Mouse (Mus musculus) hindbrain, embryonic 12.5 days (tissue): ENCODE data around the gene Rnf135. TPM values are rescaled to one million over a fixed set of nuclear protein-coding genes. Genes with fewer than 3 reads are reported as not detected.
"Not testable (repeated sequence)": the region's sequence is repeated elsewhere in the genome, so short reads cannot be mapped to it uniquely, and the experiment has no call there.

ENCODE experiments used
- ATAC-seq: fragments of 200-750 bp; cut with Nextera tagmentation; 2 replicates; pipeline ENCODE4 v1.8.0; 2017; ENCODE audit warnings: moderate TSS enrichment; ENCODE audit not compliant: low FRiP score
- H3K27ac ChIP-seq: fragments of 300-500 bp; sonication (generic); 2 replicates; pipeline ENCODE4 v1.5.1; 2016; ENCODE audit warnings: mild to moderate bottlenecking
- H3K27me3 ChIP-seq: fragments of 300-500 bp; sonication (generic); 2 replicates; pipeline ENCODE4 v1.6.1; 2016; ENCODE audit warnings: mild to moderate bottlenecking
- H3K36me3 ChIP-seq: fragments of 300-500 bp; sonication (generic); 2 replicates; pipeline ENCODE4 v1.6.1; 2016; ENCODE audit warnings: mild to moderate bottlenecking
- H3K4me1 ChIP-seq: fragments of 300-500 bp; sonication (generic); 2 replicates; pipeline ENCODE4 v1.6.1; 2016
- H3K4me2 ChIP-seq: fragments of 300-500 bp; sonication (generic); replicated peaks from 2 replicates; pipeline ENCODE4 v1.6.1; 2016; ENCODE audit warnings: mild to moderate bottlenecking
- H3K4me3 ChIP-seq: fragments of 300-500 bp; sonication (generic); 2 replicates; pipeline ENCODE4 v1.5.1; 2016; ENCODE audit warnings: mild to moderate bottlenecking
- H3K9ac ChIP-seq: fragments of 300-500 bp; sonication (generic); 2 replicates; pipeline ENCODE4 v1.6.1; 2016; ENCODE audit warnings: mild to moderate bottlenecking, moderate library complexity
- H3K9me3 ChIP-seq: fragments of 300-500 bp; sonication (generic); replicated peaks from 2 replicates; pipeline ENCODE4 v1.6.1; 2016; ENCODE audit warnings: mild to moderate bottlenecking
- WGBS: fragments of 180-500 bp; shearing (Covaris S2); methylation state at CpG from one replicate; pipeline ENCODE4 v1.1.7; 2016; 5-methylcytosine and 5-hydroxymethylcytosine counted together
- polyA plus RNA-seq: library from polyadenylated mRNA; unstranded; fragments of >200 nt; fragmentation: Nextera tagmentation; extraction: Ambion mirVana; gene quantifications from 2 replicates; pipeline ENCODE4 v1.2.1, GENCODE M21; 2016

The Rnf135 gene
- polyA plus RNA-seq, 1 experiment from 2014 or later = 5.6 TPM

- not testable (repeated sequence) for H3K4me2 ChIP-seq, H3K27me3 ChIP-seq, H3K9ac ChIP-seq, H3K9me3 ChIP-seq, H3K4me1 ChIP-seq, H3K27ac ChIP-seq, H3K36me3 ChIP-seq, ATAC-seq, H3K4me3 ChIP-seq
- WGBS = 63% methylated on average over 5 of the region's 5 CpGs
These were observed 1.9 kb downstream of the Rnf135 start for GRCm38 (mm10) chr11:80185441-80185976.

- H3K27me3 ChIP-seq = no peaks in the 10 kb centered on the region
- no peaks in the 10 kb centered on the region for H3K4me1 ChIP-seq
- ATAC-seq = no peak
- WGBS = 77% methylated on average over 4 of the region's 4 CpGs
- no peak overlapping the region for H3K27ac ChIP-seq
- no peak overlapping the region for H3K4me3 ChIP-seq
- no peaks in the 10 kb centered on the region for H3K9me3 ChIP-seq
- no peak overlapping the region for H3K4me2 ChIP-seq
- no peaks in the 10 kb centered on the region for H3K36me3 ChIP-seq
- H3K9ac ChIP-seq = no peak overlapping the region
These were observed 6.6 kb downstream of the Rnf135 start for GRCm38 (mm10) chr11:80190280-80190679.

DNA sequence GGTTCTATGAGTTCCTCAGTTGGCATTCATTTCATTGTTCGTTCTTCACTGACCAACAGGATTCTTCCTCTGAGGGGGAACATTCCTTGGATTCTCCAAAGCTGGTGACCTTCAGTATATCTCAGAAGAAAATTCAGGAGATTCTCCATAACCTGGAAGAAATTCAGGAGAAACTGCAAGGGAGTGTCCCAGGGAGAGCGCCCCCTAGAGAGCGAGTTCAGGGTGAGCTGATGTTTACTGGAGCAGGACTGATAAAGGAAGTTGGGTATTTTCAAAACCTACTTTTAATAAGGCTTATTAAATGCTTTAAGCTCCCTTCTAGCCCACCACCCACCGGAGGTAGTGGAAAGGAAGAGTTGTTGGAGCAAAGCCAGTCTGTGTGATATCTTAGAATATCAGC, 10.2 kb downstream of the Rnf135 start:
- no peaks in the 10 kb centered on the region for H3K4me1 ChIP-seq
- no peak for ATAC-seq
- H3K27me3 ChIP-seq = no peaks in the 10 kb centered on the region
- H3K36me3 ChIP-seq = no peaks in the 10 kb centered on the region
- 65% methylated on average over 4 of the region's 4 CpGs for WGBS
- no peaks in the 10 kb centered on the region for H3K9me3 ChIP-seq
- H3K27ac ChIP-seq = no peak overlapping the region
- no peak overlapping the region for H3K4me2 ChIP-seq
- no peak overlapping the region for H3K4me3 ChIP-seq
- H3K9ac ChIP-seq = no peak overlapping the region

- Histone ChIP-seq H3K4me3 (no peak overlapping the region), H3K4me1 (no peaks in the 10 kb centered on the region), H3K9me3 (no peaks in the 10 kb centered on the region), H3K27ac (no peak overlapping the region), H3K4me2 (no peak overlapping the region), H3K9ac (no peak overlapping the region), H3K36me3 (no peaks in the 10 kb centered on the region), H3K27me3 (no peaks in the 10 kb centered on the region)
- 86% methylated on average over 7 of the region's 7 CpGs for WGBS
- no peak for ATAC-seq
These were observed 12.7 kb downstream of the Rnf135 start for GRCm38 (mm10) chr11:80196351-80196750.

- no peaks in the 10 kb centered on the region for H3K9me3 ChIP-seq
- no peak overlapping the region for H3K9ac ChIP-seq
- no peaks in the 10 kb centered on the region for H3K27me3 ChIP-seq
- H3K4me1 ChIP-seq = no peaks in the 10 kb centered on the region
- H3K4me2 ChIP-seq = no peak overlapping the region
- no peak overlapping the region for H3K4me3 ChIP-seq
- H3K36me3 ChIP-seq = no peaks in the 10 kb centered on the region
- H3K27ac ChIP-seq = no peak overlapping the region
- no peak for ATAC-seq
- 96% methylated on average over 3 of the region's 3 CpGs for WGBS
These were observed 15.7 kb downstream of the Rnf135 start for GRCm38 (mm10) chr11:80199316-80199715.

- no peak for ATAC-seq
- WGBS = 93% methylated on average over 2 of the region's 2 CpGs
- Histone ChIP-seq H3K36me3 (no peaks in the 10 kb centered on the region), H3K4me2 (no peak overlapping the region), H3K9me3 (no peaks in the 10 kb centered on the region), H3K27me3 (no peaks in the 10 kb centered on the region), H3K4me3 (no peak overlapping the region), H3K4me1 (no peaks in the 10 kb centered on the region), H3K27ac (no peak overlapping the region), H3K9ac (no peak overlapping the region)
These were observed 16.1 kb downstream of the Rnf135 start for GRCm38 (mm10) chr11:80199773-80200172.

GRCm38 (mm10) chr11:80200326-80200725, 16.7 kb downstream of the Rnf135 start:
- no peak for ATAC-seq
- WGBS = 86% methylated on average over 1 of the region's 1 CpGs
- Histone ChIP-seq H3K9me3 (no peaks in the 10 kb centered on the region), H3K36me3 (no peaks in the 10 kb centered on the region), H3K27me3 (no peaks in the 10 kb centered on the region), H3K4me2 (no peak overlapping the region), H3K9ac (no peak overlapping the region), H3K4me1 (no peaks in the 10 kb centered on the region), H3K27ac (no peak overlapping the region), H3K4me3 (no peak overlapping the region)

DNA sequence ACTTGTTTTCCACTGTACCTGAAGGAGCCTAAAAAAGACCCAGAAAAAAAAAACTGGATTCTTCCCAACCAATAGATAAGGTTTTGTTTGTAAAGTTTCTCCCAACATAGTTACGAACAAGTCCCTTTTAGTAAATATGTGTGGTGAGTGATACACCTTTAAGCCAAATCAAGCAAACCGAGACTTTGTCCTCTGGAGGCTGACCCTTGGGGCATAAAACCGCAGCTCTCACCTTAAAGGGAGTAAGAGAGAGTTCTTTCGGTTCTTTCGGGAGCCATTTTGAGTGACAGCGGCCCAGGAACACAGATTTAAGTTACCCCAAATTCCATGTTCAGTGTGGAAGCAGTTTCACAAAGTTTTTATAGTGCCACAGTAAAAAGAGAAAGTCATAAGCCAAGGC, 18.6 kb downstream of the Rnf135 start:
- H3K27ac ChIP-seq = no peak overlapping the region
- no peaks in the 10 kb centered on the region for H3K9me3 ChIP-seq
- H3K36me3 ChIP-seq = no peaks in the 10 kb centered on the region
- H3K9ac ChIP-seq = no peak overlapping the region
- WGBS = 80% methylated on average over 6 of the region's 6 CpGs
- no peaks in the 10 kb centered on the region for H3K4me1 ChIP-seq
- H3K4me2 ChIP-seq = no peak overlapping the region
- H3K27me3 ChIP-seq = no peaks in the 10 kb centered on the region
- ATAC-seq = no peak
- H3K4me3 ChIP-seq = no peak overlapping the region

- H3K27ac ChIP-seq = no peak overlapping the region
- WGBS = 82% methylated on average over 3 of the region's 3 CpGs
- H3K36me3 ChIP-seq = no peaks in the 10 kb centered on the region
- H3K4me1 ChIP-seq = no peaks in the 10 kb centered on the region
- no peaks in the 10 kb centered on the region for H3K27me3 ChIP-seq
- no peaks in the 10 kb centered on the region for H3K9me3 ChIP-seq
- no peak overlapping the region for H3K4me3 ChIP-seq
- H3K4me2 ChIP-seq = no peak overlapping the region
- ATAC-seq = no peak
- H3K9ac ChIP-seq = no peak overlapping the region
These were observed 20.4 kb downstream of the Rnf135 start for GRCm38 (mm10) chr11:80204037-80204436.

GRCm38 (mm10) chr11:80204941-80205340, 21.3 kb downstream of the Rnf135 start:
- Histone ChIP-seq H3K4me2 (no peak overlapping the region), H3K9me3 (no peaks in the 10 kb centered on the region), H3K4me3 (no peak overlapping the region), H3K4me1 (peaks cover 1% of the 10 kb centered on the region), H3K9ac (no peak overlapping the region), H3K27ac (no peak overlapping the region), H3K27me3 (no peaks in the 10 kb centered on the region), H3K36me3 (no peaks in the 10 kb centered on the region)
- ATAC-seq = no peak
- WGBS = 48% methylated on average over 5 of the region's 5 CpGs

DNA sequence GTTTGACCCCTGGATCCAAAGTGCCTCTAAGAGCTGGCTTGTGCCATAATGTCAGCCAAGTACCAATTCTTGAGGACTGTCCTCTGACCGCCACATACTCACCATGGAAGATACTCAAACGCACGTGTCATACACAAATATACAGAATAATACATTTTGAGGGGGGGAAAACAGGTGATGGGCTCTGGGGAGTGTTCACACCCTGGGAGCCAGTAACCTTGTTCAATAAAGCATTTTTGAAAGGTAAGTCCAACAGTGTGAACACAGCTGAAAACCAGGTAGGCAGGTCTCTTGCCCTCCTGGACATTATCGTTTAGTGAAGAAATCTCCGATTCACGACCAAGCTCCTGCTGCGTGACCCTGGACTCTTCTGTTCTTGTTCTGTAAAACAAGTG, 24.8 kb downstream of the Rnf135 start:
- no peak overlapping the region for H3K4me2 ChIP-seq
- ATAC-seq = no peak; the same call in 1 of the 2 replicates
- 31% methylated on average over 7 of the region's 7 CpGs for WGBS

DNA sequence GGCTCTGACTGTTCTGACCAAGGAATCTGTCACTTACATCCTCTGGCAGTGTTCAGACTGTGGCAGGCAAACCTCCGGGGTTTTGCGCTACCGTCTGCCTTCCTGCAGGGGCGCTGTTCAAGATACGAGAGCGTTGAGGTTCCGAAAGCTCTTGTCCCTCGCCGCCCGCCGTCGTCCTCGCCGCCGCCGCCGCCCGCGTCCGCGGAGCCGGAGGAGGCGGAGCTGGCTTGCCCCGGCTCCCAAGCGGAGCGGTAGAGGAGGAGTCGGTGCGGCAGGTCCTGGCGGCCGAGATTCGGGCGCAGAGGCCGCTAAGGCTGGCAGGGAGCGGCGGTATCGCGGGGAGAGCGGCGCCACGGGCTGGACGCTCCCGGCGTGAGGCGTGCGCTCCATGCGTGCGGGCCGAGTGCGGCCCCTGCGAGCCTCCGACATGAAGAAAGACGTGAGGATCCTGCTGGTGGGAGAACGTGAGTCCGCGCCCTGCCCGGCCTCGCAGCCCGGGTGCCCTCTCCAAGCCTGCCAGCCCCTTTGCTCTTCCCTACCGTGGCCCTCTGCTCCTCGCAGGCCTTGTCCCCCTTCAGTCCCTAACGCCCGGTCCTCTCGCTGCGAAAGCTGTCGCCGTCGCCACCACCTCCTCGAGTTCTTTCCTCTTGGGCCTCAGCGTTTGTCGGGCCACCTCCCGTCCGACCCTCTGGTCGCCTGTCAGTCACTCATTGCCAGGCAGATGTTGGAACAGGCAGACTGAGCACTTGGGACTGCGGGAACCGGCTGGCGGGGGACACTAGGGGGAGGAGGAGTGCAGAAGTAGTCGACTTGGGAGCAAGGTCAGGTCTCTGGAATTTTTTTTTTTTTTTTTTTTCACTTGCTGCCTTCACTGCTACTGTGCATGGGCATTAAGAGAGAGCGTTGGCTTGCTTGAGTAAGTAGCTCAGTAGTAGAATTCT, 25.5 kb downstream of the Rnf135 start, which contains the start of gene Rhot1:
Rhot1 (plus strand) TSS at position 160 of the 941 bp plus-strand sequence.
- Histone ChIP-seq H3K27ac (peak within 1 kb of the TSS; percentile 92), H3K4me1 (peaks cover 8% of the 10 kb centered on the region), H3K27me3 (no peaks in the 10 kb centered on the region), H3K36me3 (peaks cover 5% of the 10 kb centered on the region; the same call in 1 of the 2 replicates), H3K4me2 (peak within 1 kb of the TSS; percentile 62), H3K4me3 (peak within 1 kb of the TSS; percentile 63), H3K9ac (peak within 1 kb of the TSS; percentile 87), H3K9me3 (no peaks in the 10 kb centered on the region)
- under 1% methylated on average over 78 of the region's 78 CpGs for WGBS
- peak; percentile 93 for ATAC-seq

More for the DNA sequence above, 24.8 kb downstream of the Rnf135 start:
- Histone ChIP-seq H3K9me3 (no peaks in the 10 kb centered on the region), H3K4me3 (peak overlapping the region; percentile 63), H3K27ac (no peak overlapping the region), H3K4me1 (peaks cover 8% of the 10 kb centered on the region), H3K36me3 (0 out of 2 replicates have a peak, but pooled peaks cover 5% of the 10 kb centered on the region), H3K27me3 (no peaks in the 10 kb centered on the region), H3K9ac (no peak overlapping the region)
